Mouse (Mus musculus) G1E (cell line): Measurements from ENCODE around the gene Ralgapa1. TPM values are rescaled to one million over a fixed set of nuclear protein-coding genes. Genes with fewer than 3 reads are reported as not detected.
"Not testable (repeated sequence)": the region's sequence is repeated elsewhere in the genome, so short reads cannot be mapped to it uniquely, and the experiment has no call there.

Source experiments
- ATAC-seq: 2 replicates; pipeline ENCODE4 v1.8.0; 2016; ENCODE audit warnings: mild to moderate bottlenecking; ENCODE audit not compliant: insufficient number of reproducible peaks, poor library complexity, low FRiP score, severe bottlenecking; ENCODE audit errors: extremely low read depth
- DNase-seq: peaks from one replicate; pipeline ENCODE4 v3.0.0; 2012; ENCODE audit warnings: low spot score
- H3K27me3 ChIP-seq: 2 replicates; pipeline ENCODE4 v1.6.1; 2012; ENCODE audit warnings: mild to moderate bottlenecking, low read length, inconsistent platforms; ENCODE audit not compliant: insufficient read depth
- H3K36me3 ChIP-seq: replicated peaks from 2 replicates; pipeline ENCODE3; 2012; ENCODE audit warnings: mild to moderate bottlenecking, inconsistent platforms
- H3K4me1 ChIP-seq: 2 replicates; pipeline ENCODE4 v1.6.1; 2012; ENCODE audit warnings: low read depth, low read length, inconsistent platforms, mixed read lengths; ENCODE audit not compliant: insufficient read depth
- H3K4me3 ChIP-seq: 2 replicates; pipeline ENCODE4 v1.5.1; 2012; ENCODE audit warnings: low read depth, mild to moderate bottlenecking, inconsistent platforms, low read length, moderate library complexity, mixed read lengths
- H3K9me3 ChIP-seq: replicated peaks from 2 replicates; pipeline ENCODE4 v1.6.1; 2012; ENCODE audit warnings: inconsistent platforms
- CTCF ChIP-seq: IDR thresholded peaks from 2 replicates; pipeline ENCODE4 v1.5.1; 2012; ENCODE audit warnings: low read depth, low read length, inconsistent platforms, mixed read lengths
- GATA1 ChIP-seq: IDR thresholded peaks from 2 replicates; pipeline ENCODE4 v1.6.1; 2012; ENCODE audit warnings: borderline replicate concordance, low read length, inconsistent platforms, mixed read lengths
- GATA2 ChIP-seq: IDR thresholded peaks from 2 replicates; pipeline ENCODE4 v1.6.1; 2012; ENCODE audit warnings: low read depth, low read length, inconsistent platforms, borderline replicate concordance
- POLR2AphosphoS5 ChIP-seq: IDR thresholded peaks from 2 replicates; pipeline ENCODE4 v1.6.1; 2012; ENCODE audit warnings: low read depth, low read length, inconsistent platforms; ENCODE audit not compliant: insufficient replicate concordance
- TAL1 ChIP-seq: conservative IDR thresholded peaks from 2 replicates; pipeline ENCODE4 v1.6.1; 2012; ENCODE audit warnings: low read depth, low read length, inconsistent platforms, mixed read lengths
- polyA plus RNA-seq: library from polyadenylated mRNA; stranded (reverse); fragments of >175 nt; gene quantifications from 2 replicates; pipeline ENCODE4 v1.2.3, GENCODE M21; 2012
- total RNA-seq, 2 experiments: library from RNA; stranded (forward) in 1 of 2; stranded (reverse) in 1 of 2; fragments of 200-1000 nt in 1 of 2; fragments of >200 nt in 1 of 2; fragmentation: Nextera tagmentation in 1 of 2; gene quantifications; 2 replicates each; pipeline ENCODE4 v1.2.3; 2014 to 2017

Ralgapa1 gene
- total and polyA plus RNA-seq, 3 experiments = 13.3 to 169 (median 57.9) TPM

- H3K27me3 ChIP-seq = peaks cover 26% of the 10 kb centered on the region
- no peak overlapping the region for H3K4me3 ChIP-seq
- TF ChIP-seq GATA2 (no peak), TAL1 (no peak), POLR2AphosphoS5 (no peak), GATA1 (no peak), CTCF (no peak)
- H3K4me1 ChIP-seq = peaks cover 9% of the 10 kb centered on the region
- no peaks in the 10 kb centered on the region for H3K36me3 ChIP-seq
- ATAC-seq (no peak), DNase-seq (no peak)
- peaks cover 3% of the 10 kb centered on the region; the same call in 1 of the 2 replicates for H3K9me3 ChIP-seq
Measured at GRCm38 (mm10) chr12:55563742-55564141, 257.2 kb downstream of the Ralgapa1 start.

- DNase-seq (peak; percentile 37), ATAC-seq (no peak; the same call in 1 of the 2 replicates)
- Histone ChIP-seq H3K4me1 (peaks cover 9% of the 10 kb centered on the region), H3K4me3 (peak overlapping the region; percentile 48; the same call in 1 of the 2 replicates), H3K9me3 (peaks cover 2% of the 10 kb centered on the region; the same call in 1 of the 2 replicates), H3K27me3 (peaks cover 13% of the 10 kb centered on the region), H3K36me3 (no peaks in the 10 kb centered on the region)
- TF ChIP-seq TAL1 = no peak
Measured at GRCm38 (mm10) chr12:55560025-55560690, 260.8 kb downstream of the Ralgapa1 start.

- Histone ChIP-seq H3K36me3 (no peaks in the 10 kb centered on the region), H3K4me3 (no peak overlapping the region), H3K27me3 (peaks cover 14% of the 10 kb centered on the region), H3K9me3 (no peaks in the 10 kb centered on the region), H3K4me1 (peaks cover 9% of the 10 kb centered on the region)
- TF ChIP-seq CTCF (no peak), GATA2 (no peak), TAL1 (no peak), POLR2AphosphoS5 (no peak), GATA1 (no peak)
- ATAC-seq = no peak
- DNase-seq = no peak
Measured at GRCm38 (mm10) chr12:55559184-55559855, 261.6 kb downstream of the Ralgapa1 start.

GRCm38 (mm10) chr12:55557866-55558265, 263.1 kb downstream of the Ralgapa1 start:
- no peaks in the 10 kb centered on the region for H3K9me3 ChIP-seq
- peaks cover 8% of the 10 kb centered on the region for H3K27me3 ChIP-seq
- peaks cover 9% of the 10 kb centered on the region for H3K4me1 ChIP-seq
- no peak for DNase-seq
- TF ChIP-seq TAL1 = no peak
- no peak for TF ChIP-seq GATA1
- TF ChIP-seq POLR2AphosphoS5 = no peak
- no peak for TF ChIP-seq GATA2
- no peak for TF ChIP-seq CTCF
- no peaks in the 10 kb centered on the region for H3K36me3 ChIP-seq
- no peak for ATAC-seq
- H3K4me3 ChIP-seq = no peak overlapping the region

GRCm38 (mm10) chr12:55554901-55555300, 266.1 kb downstream of the Ralgapa1 start:
- DNase-seq, H3K36me3 ChIP-seq, ATAC-seq, H3K4me3 ChIP-seq, H3K9me3 ChIP-seq, H3K4me1 ChIP-seq: not testable (repeated sequence)
- H3K27me3 ChIP-seq = peaks cover 11% of the 10 kb centered on the region

Other genes starting within 250 kb of the Ralgapa1 start
- gene Insm2, start 221.7 kb downstream of the Ralgapa1 start, total RNA-seq (2014; fragmentation: Nextera tagmentation) = not detected in 2 replicates
- gene Insm2, start 221.7 kb downstream of the Ralgapa1 start, total RNA-seq (2017) = 0.05 TPM in 1 of 2 replicates, not detected in the other
- gene Insm2, start 221.7 kb downstream of the Ralgapa1 start, polyA plus RNA-seq = not detected in 2 replicates
- gene Brms1l, start 15.2 kb upstream of the Ralgapa1 start, total RNA-seq (2014; fragmentation: Nextera tagmentation) = 36.3 and 37.9 TPM in 2 replicates
- 34.8 and 35.9 TPM in 2 replicates for gene Brms1l, start 15.2 kb upstream of the Ralgapa1 start, total RNA-seq (2017)
- 111 and 115 TPM in 2 replicates for gene Brms1l, start 15.2 kb upstream of the Ralgapa1 start, polyA plus RNA-seq